8 mouse cellular contexts compared by ENCODE assay signal in genomic region chr1:133886431-133886830, GRCm38 (mm10). TPM values are rescaled to one million over a fixed set of nuclear protein-coding genes. Genes with fewer than 3 reads are reported as not detected.
A peak's percentile ranks its signal among the peaks of the same experiment; 100 is the strongest.
DNase-seq lines count a peak whose midpoint lies in the region; ATAC-seq and TF ChIP-seq lines count a peak whose summit lies in the region.

No protein-coding gene starts in this region.

- H3K79me2 ChIP-seq in myocyte (ENCODE audit: control insufficient read depth, insufficient read depth) = no peaks in the 10 kb centered on the region

- ATAC-seq in common myeloid progenitor, adult 5-6 weeks (replicated peaks; ENCODE audit: low read depth, poor library complexity, severe bottlenecking) = peak; percentile 37
- ATAC-seq in hindbrain, postnatal 0 days = no peak

- H3K4me3 ChIP-seq in hindbrain, postnatal 0 days (ENCODE audit: low read length) = no peak overlapping the region
- no peak overlapping the region for H3K4me3 ChIP-seq in myocyte

- no peaks in the 10 kb centered on the region for H3K27me3 ChIP-seq in hindbrain, postnatal 0 days (ENCODE audit: insufficient read depth, low read length)
- H3K27me3 ChIP-seq in myocyte (ENCODE audit: control insufficient read depth, insufficient read depth, insufficient read length) = no peaks in the 10 kb centered on the region

- H3ac ChIP-seq in myocyte (ENCODE audit: control insufficient read depth, insufficient read length) = no peak overlapping the region

- peaks cover 23% of the 10 kb centered on the region for H3K4me1 ChIP-seq in hindbrain, postnatal 0 days (ENCODE audit: insufficient read depth, low read length)

- peak overlapping the region; percentile 42; the same call in 1 of the 2 replicates for H3K27ac ChIP-seq in hindbrain, postnatal 0 days

- no peaks in the 10 kb centered on the region for H3K9me3 ChIP-seq in hindbrain, postnatal 0 days (ENCODE audit: low read length)

- TF ChIP-seq CTCF in hindbrain, postnatal 0 days (IDR thresholded peaks at IDR 0.05; ENCODE audit: low read depth) = no peak

- peak; percentile 43 for DNase-seq in cerebellum, adult 9-10 months
- no peak for DNase-seq in cerebellum, postnatal 36 days
- no peak for DNase-seq in hindbrain, postnatal 0 days (ENCODE audit: low spot score)
- DNase-seq in ovary, postnatal 14 days (ENCODE audit: low spot score) = no peak
- DNase-seq in yolk sac, embryonic 10.5 days (ENCODE audit: low spot score) = no peak
- no peak for DNase-seq in heart, postnatal 4 days

- no peaks in the 10 kb centered on the region for H3K36me3 ChIP-seq in hindbrain, postnatal 0 days (ENCODE audit: insufficient read depth, low read length)
- H3K36me3 ChIP-seq in myocyte (ENCODE audit: control insufficient read depth, insufficient read depth) = no peaks in the 10 kb centered on the region

- TF ChIP-seq POLR2A in myocyte (IDR thresholded peaks at IDR 0.05; ENCODE audit: insufficient read length, low read depth) = no peak

- no peak overlapping the region for H3K9ac ChIP-seq in hindbrain, postnatal 0 days (replicated peaks; ENCODE audit: low read length)

- H3K4me2 ChIP-seq in hindbrain, postnatal 0 days (ENCODE audit: low read depth, low read length) = peak overlapping the region; percentile 43
- peak overlapping the region; percentile 24 for H3K4me2 ChIP-seq in myocyte (ENCODE audit: low read depth)

- 13% methylated on average over 6 of the region's 6 CpGs for WGBS in hindbrain, postnatal 0 days

TF ChIP-seq in myocyte, 11 proteins besides CTCF, POLR2A, EP300 and RAD21:
- TF ChIP-seq MAX (IDR thresholded peaks at IDR 0.05; ENCODE audit: low read depth) = no peak
- 0 out of 2 replicates have a peak, but pooled peaks have one; percentile 21 for TF ChIP-seq CEBPB (IDR thresholded peaks at IDR 0.05; ENCODE audit: insufficient read depth, poor library complexity, severe bottlenecking)
- TF ChIP-seq POLR2AphosphoS2 (IDR thresholded peaks at IDR 0.05; ENCODE audit: insufficient read length, low read depth) = no peak

RNA-seq across cellular contexts. Expression of gene Optc, which starts 21.4 kb away (rescaled TPM):
- not detected in 2 replicates for total RNA-seq in common myeloid progenitor, adult 5-6 weeks (2017)
- 8.5 and 10.4 TPM in 2 replicates for total RNA-seq in hindbrain, postnatal 0 days (2014; rRNA removed)
- polyA plus RNA-seq in hindbrain, postnatal 0 days (2015; fragmentation: Nextera tagmentation; extraction: Ambion mirVana) = 3.7 and 4.6 TPM in 2 replicates
- 0.49 TPM for polyA plus RNA-seq in myocyte (2012; fragmentation: generic; extraction: Trizol)
- under 1 TPM; 0.16 to 0.29 TPM for total RNA-seq in heart, postnatal 4 days (2021)

RNA-seq across cellular contexts. Expression of gene Prelp, which starts 34.8 kb away (rescaled TPM):
- total RNA-seq in common myeloid progenitor, adult 5-6 weeks (2017) = not detected in 2 replicates
- total RNA-seq in hindbrain, postnatal 0 days (2014; rRNA removed) = 6.1 and 9.1 TPM in 2 replicates
- 7.1 and 8.0 TPM in 2 replicates for polyA plus RNA-seq in hindbrain, postnatal 0 days (2015; fragmentation: Nextera tagmentation; extraction: Ambion mirVana)
- polyA plus RNA-seq in myocyte (2012; fragmentation: generic; extraction: Trizol) = 2.3 TPM
- 10 to 100 TPM; 14.5 to 15.0 TPM for total RNA-seq in heart, postnatal 4 days (2021)
